Mouse (Mus musculus): ENCODE measurements around the gene Sh3d19. TPM values are rescaled to one million over a fixed set of nuclear protein-coding genes. Genes with fewer than 3 reads are reported as not detected.
A peak's percentile ranks its signal among the peaks of the same experiment; 100 is the strongest.

The Sh3d19 gene
- total RNA-seq, 2 experiments from 2014 or later: 15.4 to 18.2 TPM

DNA sequence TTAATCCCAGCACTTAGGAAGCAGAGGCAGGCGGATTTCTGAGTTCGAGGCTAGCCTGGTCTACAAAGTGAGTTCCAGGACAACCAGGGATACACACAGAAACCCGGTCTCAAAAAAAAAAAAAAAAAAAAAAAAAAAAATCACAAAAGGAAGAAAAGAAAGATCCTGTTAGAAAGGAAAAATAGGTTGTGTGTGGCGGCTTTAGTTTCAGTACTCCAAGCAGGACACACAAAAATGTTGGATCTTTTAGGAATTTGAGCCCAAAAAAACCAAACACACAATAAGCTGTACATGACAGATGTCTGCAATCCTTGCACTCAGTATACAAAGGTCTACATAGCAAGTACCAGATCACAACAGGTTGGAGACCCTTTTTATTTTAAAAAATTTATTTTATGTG is 168.8 kb downstream of the Sh3d19 start:
- DNase-seq: no peak

DNA sequence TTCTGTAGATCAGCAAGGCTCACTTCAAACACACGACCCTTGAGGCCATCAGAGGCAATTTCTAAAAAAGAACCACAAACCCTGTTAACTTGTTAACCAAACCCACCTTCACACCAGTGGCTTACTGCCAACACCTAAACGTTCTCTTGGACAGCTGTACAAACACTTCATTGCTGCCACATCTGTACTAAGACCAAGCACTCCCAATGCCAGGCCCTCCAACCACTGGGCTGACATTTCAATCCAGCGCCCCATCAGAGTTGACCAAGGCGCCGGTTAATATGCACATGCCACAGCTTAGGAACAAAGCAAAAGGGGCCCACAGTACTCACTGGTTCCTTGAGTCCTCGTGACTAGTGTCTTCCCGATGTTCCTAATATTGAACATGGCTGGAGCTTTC is 170.5 kb downstream of the Sh3d19 start:
- DNase-seq: no peak

DNA sequence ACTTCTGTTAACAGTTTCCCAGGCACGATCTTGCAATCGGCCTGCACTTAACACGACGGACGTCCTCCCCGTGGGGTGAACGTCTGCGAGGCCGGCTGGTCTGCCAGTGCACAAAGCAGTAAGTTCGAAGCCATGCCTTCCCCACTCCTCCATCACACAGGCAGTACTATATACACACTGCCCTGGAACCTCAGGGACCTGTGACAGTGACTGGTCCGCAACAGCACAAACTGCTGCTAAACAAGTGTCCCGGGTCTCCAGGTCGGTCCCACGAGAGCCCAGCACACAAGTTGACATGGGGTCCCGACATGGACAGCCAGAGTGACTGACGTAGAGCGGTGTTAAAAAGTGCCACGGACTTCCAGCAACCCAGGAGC is 171.0 kb downstream of the Sh3d19 start:
- DNase-seq: no peak

DNA sequence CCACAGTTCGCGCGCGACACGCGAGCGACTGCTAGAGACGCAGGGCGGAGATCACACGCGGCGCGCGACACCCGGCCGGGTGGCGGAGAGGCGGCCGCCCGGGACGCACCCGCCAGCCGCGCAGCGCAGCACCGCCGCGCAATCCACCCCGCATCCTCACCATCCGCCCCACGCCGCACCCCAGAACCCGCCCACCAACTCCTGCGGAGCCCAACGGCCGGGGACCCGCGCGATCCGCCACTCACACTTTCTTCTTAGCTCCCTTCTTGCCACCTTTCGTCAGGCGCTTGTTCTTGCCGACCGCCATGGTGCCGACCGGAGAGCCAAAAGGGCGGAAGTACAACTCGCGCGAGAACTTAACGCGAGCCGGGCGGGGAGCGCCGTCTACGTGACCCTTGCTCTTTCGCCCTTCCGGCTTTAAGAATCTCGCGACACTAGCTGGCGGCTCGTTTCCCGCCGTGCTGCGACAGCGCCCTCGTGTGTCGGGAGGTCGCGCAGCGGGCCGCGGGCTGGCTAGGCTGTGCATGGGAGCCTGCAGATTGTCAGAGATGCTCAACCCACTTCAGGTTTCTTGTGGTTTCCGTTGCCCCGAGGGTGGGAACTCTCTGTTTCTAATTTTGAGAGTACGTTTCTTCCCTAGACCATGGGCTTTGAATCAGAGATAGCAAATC is 171.5 kb downstream of the Sh3d19 start, which contains the start of gene Rps3a1:
Rps3a1 (minus strand) TSS at position 440 of the 671 bp plus-strand sequence.
- peak; percentile 98 to 99 for DNase-seq

DNA sequence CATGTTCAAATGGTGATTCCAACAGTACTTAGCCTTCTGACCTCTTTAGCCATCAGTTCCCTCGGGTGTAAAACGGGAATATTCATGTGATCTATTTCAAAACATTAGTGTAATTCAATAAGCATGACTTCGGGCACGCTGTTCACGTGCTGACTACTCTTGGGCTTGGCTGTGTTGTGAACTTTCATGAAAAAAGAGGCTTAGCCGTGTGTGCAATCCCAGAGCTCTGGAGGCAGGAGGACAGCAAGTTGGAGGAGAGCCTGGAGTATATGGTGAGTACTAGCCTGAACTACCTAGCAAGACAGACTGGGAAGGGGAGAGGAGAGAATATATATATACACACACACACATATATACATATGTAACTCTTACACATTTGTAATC is 172.0 kb downstream of the Sh3d19 start:
- DNase-seq: no peak

DNA sequence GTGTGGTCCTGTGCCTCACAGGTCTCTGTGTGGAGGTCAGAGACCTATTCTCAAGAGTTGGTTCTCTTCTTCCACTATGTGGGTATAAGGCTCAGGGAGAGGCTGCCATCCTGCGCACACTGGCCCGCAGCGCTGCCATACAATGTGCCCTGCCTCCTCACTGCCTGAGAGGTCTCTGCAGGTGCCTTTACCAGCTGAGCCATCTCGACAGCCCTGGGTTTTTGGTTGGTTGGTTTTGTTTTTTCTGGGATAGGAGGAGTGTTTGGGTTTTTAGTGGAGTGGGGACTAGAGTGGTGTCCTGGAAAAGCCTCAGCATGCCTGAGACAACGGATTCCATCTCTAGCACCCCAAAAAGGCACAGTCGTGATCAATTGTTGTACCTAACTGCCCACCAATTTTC is 172.4 kb downstream of the Sh3d19 start:
- DNase-seq: no peak

DNA sequence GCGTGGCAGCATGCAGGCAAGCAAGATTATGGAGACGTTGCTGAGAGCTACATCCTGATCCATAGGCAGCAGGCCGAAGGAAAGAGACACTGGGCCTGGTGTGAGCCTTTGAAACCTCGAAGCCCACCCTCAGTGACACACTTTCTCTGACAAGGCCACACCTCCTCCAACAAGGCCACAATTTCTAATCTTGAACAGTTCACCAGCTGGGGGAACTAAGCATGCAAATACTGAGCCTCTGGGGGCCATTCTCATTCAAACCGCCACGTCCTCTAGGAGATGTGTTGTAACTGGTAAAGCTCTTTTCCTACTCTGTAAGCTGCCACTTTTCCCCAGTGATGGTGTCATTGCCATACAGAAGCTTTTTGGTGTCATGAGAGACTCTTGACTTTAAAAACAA is 178.2 kb downstream of the Sh3d19 start:
- DNase-seq: no peak

DNA sequence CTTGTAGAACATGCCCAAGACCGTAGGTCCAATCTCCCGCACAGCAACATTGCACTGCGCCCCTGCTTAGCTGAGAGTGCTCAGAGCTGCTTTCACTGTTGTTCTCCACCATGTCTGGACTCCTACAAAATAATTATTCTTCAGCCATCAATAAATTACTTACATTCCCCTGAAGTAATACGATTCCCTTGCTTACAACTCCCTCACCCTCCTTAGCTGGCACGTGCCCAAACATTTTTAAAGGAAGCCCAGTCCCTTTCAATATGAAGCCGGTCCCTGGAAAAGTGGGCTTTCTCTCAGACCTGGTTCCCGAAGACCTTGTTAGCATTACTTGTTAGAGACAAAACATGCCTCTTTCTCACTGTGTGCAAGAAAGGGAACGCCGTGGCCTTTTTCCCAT is 178.6 kb downstream of the Sh3d19 start:
- no peak for DNase-seq

DNA sequence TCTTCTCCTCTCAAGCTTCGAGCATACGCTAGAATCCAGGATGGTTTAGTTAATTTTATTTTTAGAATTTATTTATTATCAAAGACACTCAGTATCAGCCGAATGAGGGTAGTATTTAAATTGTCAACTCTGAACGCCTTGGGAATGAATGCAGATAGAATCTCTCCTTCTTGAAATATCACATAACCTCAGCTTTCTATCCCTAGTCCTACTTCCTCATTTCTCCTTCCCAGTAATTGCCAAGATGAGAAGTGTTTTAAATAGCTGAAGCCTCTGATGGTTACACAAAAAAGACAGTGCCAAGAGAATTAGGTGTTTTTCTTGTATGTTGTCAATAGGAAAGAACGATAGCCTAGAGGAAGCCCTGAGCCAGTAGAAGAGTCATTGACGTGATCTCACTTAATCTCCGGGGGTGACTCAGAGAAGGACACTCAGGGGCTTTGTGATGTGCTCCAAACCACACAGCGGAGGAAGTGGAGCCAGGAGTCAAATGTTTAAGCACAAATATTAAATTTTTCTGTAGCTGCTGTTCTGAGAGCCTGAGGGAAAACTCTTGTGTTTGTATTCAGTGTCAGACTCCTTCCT is 198.0 kb downstream of the Sh3d19 start:
- no peak for DNase-seq

DNA sequence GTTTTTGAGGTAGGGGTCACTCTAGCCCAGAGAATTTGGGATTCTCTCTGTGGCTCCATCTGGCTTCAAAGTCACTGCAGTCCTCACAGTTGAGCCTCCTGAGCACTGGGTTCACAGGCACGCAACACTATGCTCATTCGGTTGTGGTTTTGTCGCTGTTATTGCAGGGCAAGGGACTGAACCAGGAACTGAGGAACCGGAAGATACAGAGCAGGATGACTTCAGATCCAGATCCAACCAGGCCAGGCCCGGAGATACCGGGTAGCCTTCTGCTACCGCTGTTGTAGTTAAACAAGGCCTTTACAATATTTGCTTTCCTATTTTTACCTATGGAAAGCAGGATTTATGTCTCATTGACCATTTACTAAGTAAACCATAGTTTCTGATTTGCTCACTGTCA is 208.8 kb downstream of the Sh3d19 start:
- no peak for DNase-seq

Other genes starting within 250 kb of the Sh3d19 start
- 10 to 100 TPM; 47.6 to 48.0 TPM for gene Fam160a1, start 153.8 kb upstream of the Sh3d19 start, total RNA-seq (2021)
- 1 to 10 TPM; 8.1 to 8.6 TPM for gene Glt28d2, start 83.6 kb upstream of the Sh3d19 start, total RNA-seq (2021)
- gene Gm37240, start 83.6 kb upstream of the Sh3d19 start, total RNA-seq (2021): 10 to 100 TPM; 30.0 to 39.3 TPM
- gene Prss48, start 31.4 kb downstream of the Sh3d19 start, total RNA-seq (2021): not detected
- 100 to 1,000 TPM; 535 to 579 TPM for gene Rps3a1, start 171.6 kb downstream of the Sh3d19 start, total RNA-seq (2021)